Mouse (Mus musculus) cortical plate, adult 2 months (tissue): ENCODE measurements around the gene Man2a1. TPM values are rescaled to one million over a fixed set of nuclear protein-coding genes. Genes with fewer than 3 reads are reported as not detected.

Experiments
- H3K27ac ChIP-seq: fragments of 200-500 bp; 2 replicates; pipeline ENCODE4 v1.5.1; 2012; ENCODE audit warnings: low read length, control low read depth, inconsistent platforms; ENCODE audit not compliant: insufficient read depth
- H3K4me1 ChIP-seq: fragments of 200-500 bp; 2 replicates; pipeline ENCODE4 v1.6.1; 2011; ENCODE audit warnings: low read length; ENCODE audit not compliant: control insufficient read depth, insufficient read depth
- H3K4me3 ChIP-seq: fragments of 200-500 bp; 2 replicates; pipeline ENCODE4 v1.5.1; 2011; ENCODE audit warnings: mild to moderate bottlenecking, low read length, control low read depth; ENCODE audit not compliant: insufficient read depth
- CTCF ChIP-seq: fragments of 200-500 bp; IDR thresholded peaks from 2 replicates; pipeline ENCODE4 v1.5.1; 2011; ENCODE audit warnings: mild to moderate bottlenecking, control low read depth, low read length; ENCODE audit not compliant: insufficient read depth; ENCODE audit errors: extremely low read depth
- POLR2A ChIP-seq: fragments of 200-500 bp; IDR thresholded peaks from 2 replicates; pipeline ENCODE4 v1.6.1; 2011; ENCODE audit warnings: mild to moderate bottlenecking, low read length, control low read depth; ENCODE audit not compliant: insufficient read depth; ENCODE audit errors: extremely low read depth
- polyA plus RNA-seq: library from polyadenylated mRNA; depleted of rRNA; stranded (reverse); fragments of >200 nt; gene quantifications from 2 replicates; pipeline ENCODE4 v1.2.3, GENCODE M21; 2012

Man2a1 gene
- polyA plus RNA-seq, 1 experiment = 11.7 TPM

- H3K4me3 ChIP-seq = no peak overlapping the region
- TF ChIP-seq POLR2A (no peak), CTCF (no peak)
- H3K27ac ChIP-seq = no peak overlapping the region
- H3K4me1 ChIP-seq = peaks cover 4% of the 10 kb centered on the region
Observed at GRCm38 (mm10) chr17:64613351-64613750, 12.8 kb downstream of the Man2a1 start.

GRCm38 (mm10) chr17:64614804-64615203 lies 14.3 kb downstream of the Man2a1 start:
- Histone ChIP-seq H3K4me1 (peaks cover 10% of the 10 kb centered on the region), H3K27ac (no peak overlapping the region), H3K4me3 (no peak overlapping the region)
- no peak for TF ChIP-seq POLR2A
- no peak for TF ChIP-seq CTCF

DNA sequence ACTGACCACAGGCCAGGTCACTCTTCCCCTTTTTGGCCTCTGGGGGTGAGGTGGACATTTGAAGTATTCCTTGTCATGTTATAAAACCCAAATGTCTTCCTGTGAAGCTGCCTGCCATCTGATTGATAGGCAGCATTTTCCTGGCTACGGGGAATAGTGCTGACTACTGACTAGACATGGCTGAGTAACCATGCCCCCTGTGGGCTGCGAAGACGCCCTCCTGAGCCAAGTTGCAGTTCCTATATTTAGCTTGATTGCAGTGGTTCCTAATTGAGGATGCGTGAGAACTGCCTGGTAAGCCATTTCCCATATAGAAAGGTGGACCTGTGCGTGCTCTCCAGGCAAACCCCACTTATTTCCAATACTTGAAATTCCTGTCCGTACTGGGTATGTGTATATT lies 14.9 kb downstream of the Man2a1 start:
- TF ChIP-seq CTCF = no peak
- TF ChIP-seq POLR2A = no peak

DNA sequence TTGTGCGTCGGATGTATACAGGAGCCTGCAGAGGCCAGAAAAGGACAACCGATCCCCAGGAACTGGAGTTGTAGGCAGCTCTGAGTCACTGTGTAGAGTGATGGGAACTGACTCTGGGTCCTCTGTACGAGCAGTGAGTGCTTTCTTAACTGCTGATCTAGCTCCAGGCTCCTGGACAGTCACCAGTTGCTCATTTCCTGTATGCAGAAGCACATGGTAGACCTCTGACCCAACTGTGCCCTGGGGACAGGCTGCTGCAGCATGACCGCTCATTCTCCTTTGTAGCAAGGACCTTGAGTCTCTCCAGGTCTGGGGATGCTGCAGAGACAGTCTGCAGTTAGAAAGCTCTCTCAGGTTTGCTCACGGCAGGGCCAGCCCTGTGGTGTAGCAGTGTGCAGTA lies 15.7 kb downstream of the Man2a1 start:
- no peak overlapping the region for H3K27ac ChIP-seq
- TF ChIP-seq POLR2A = no peak
- no peak for TF ChIP-seq CTCF
- peaks cover 13% of the 10 kb centered on the region for H3K4me1 ChIP-seq

More for the DNA sequence above, 14.9 kb downstream of the Man2a1 start:
- Histone ChIP-seq H3K4me3 (no peak overlapping the region), H3K4me1 (peaks cover 12% of the 10 kb centered on the region), H3K27ac (no peak overlapping the region)

DNA sequence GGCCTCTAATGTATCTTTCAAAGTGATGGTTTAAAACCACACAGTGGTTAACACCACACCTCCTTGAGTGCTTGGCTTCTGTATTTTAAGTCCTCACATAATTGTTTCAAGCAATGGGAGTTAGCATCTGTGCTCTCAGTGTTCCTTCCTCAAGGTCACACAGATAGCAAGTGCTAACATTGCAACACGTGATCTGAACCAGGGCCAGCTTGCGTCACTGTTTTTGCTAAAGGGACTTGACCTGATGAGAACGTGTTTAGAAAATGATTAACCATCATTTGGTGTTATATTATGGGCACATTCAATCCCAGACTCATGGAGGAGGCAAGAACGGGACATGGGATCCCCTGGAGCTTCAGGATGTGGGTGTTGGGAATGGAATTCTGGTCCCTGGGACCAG lies 17.3 kb downstream of the Man2a1 start:
- TF ChIP-seq CTCF (no peak), POLR2A (no peak)
- Histone ChIP-seq H3K27ac (no peak overlapping the region), H3K4me3 (no peak overlapping the region), H3K4me1 (peaks cover 9% of the 10 kb centered on the region)

More for the DNA sequence above, 15.7 kb downstream of the Man2a1 start:
- H3K4me3 ChIP-seq = no peak overlapping the region

GRCm38 (mm10) chr17:64618996-64619395 lies 18.5 kb downstream of the Man2a1 start:
- TF ChIP-seq POLR2A (no peak), CTCF (no peak)
- Histone ChIP-seq H3K4me3 (no peak overlapping the region), H3K4me1 (peaks cover 9% of the 10 kb centered on the region), H3K27ac (no peak overlapping the region)

- TF ChIP-seq CTCF (no peak), POLR2A (no peak)
- H3K4me3 ChIP-seq = no peak overlapping the region
- peaks cover 9% of the 10 kb centered on the region; the same call in 1 of the 2 replicates for H3K4me1 ChIP-seq
- H3K27ac ChIP-seq = no peak overlapping the region
Observed at GRCm38 (mm10) chr17:64620135-64620534, 19.6 kb downstream of the Man2a1 start.

DNA sequence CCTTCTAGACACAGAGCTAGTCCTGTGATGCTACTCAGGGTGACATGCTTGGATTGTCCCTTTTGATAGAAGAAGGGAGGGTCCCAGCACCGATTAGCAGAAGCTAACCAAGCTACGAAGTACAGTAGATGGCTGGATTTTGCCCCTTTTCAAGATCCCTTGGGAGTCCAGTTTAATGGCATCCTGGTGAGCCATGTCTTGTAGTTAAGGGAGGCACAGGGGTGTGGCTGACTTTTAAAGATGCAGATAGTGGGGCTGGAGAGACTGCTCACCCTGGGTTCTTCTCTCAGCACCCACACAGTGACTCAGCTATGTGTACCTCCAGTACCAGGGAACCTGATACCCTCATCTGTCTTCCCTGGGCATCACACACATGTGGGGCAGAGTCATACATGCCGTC lies 20.1 kb downstream of the Man2a1 start:
- no peak overlapping the region for H3K27ac ChIP-seq
- TF ChIP-seq CTCF (no peak), POLR2A (no peak)
- no peak overlapping the region for H3K4me3 ChIP-seq
- H3K4me1 ChIP-seq = peaks cover 9% of the 10 kb centered on the region; the same call in 1 of the 2 replicates

DNA sequence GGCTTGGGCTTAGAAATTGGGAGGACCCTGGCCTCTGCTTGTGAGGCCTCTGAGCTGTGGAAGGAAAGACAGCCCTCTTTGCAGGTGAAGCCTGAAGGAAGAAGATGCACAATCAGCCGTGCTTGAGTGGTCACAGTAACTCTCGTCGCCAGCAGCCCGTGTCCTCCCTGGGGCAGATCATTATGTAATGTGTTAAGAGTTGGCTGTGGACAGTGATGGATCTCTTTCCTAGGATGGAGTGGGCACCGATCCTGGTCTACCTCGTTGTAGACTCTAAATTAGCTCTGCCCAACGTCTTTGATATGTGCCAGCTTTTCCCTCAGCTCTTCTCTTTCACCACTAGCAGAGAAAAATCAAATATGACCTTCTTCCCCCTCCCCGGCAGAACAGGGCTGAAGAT lies 20.7 kb downstream of the Man2a1 start:
- Histone ChIP-seq H3K27ac (no peak overlapping the region), H3K4me3 (no peak overlapping the region), H3K4me1 (peaks cover 9% of the 10 kb centered on the region; the same call in 1 of the 2 replicates)
- TF ChIP-seq POLR2A (no peak), CTCF (no peak)

DNA sequence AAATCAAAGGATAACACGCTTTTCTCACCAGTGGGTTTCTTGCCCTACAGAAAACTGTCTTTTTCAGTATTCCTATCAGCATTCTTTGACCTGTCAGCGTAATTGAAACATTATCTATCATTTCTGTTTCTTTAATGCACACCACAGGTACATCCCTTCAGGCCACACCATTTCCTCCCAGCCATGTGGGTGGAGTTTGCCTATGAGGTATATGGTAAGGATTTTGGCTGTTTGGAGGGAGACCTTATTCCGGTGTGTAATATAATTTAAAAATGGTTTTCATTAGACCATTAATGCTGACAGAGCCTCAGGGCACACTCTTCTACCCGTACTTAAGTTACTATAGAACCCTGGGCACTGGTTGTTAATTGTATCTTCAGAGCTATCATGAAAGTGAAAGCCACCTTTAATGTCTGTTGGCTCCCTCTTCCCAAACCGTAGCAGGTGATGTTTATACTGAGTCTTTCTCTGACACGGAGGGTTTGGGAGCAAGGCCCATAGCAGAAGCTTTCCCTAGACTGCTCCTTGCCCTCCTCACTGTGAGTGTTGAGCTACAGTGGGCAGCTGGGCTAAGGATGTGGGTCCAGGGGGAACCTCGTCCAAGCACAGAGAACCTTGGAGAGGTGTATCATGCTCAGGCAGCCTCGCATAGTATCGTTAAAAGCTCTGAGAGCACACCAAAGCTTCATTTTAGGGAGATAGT lies 21.3 kb downstream of the Man2a1 start:
- Histone ChIP-seq H3K27ac (no peak overlapping the region), H3K4me1 (peaks cover 9% of the 10 kb centered on the region; the same call in 1 of the 2 replicates), H3K4me3 (no peak overlapping the region)
- TF ChIP-seq POLR2A (no peak), CTCF (no peak)
